Mouse (Mus musculus) frontal cortex, postnatal 10 days (tissue): Measurements from ENCODE around the gene Ercc8.
A peak's percentile ranks its signal among the peaks of the same experiment; 100 is the strongest.

Experiments used
- DNase-seq, 2 experiments: peaks; one replicate each; pipeline ENCODE4 v3.0.0; 2022; ENCODE audit warnings: low spot score in 2 of 2, mixed read lengths in 1 of 2

The Ercc8 gene

DNA sequence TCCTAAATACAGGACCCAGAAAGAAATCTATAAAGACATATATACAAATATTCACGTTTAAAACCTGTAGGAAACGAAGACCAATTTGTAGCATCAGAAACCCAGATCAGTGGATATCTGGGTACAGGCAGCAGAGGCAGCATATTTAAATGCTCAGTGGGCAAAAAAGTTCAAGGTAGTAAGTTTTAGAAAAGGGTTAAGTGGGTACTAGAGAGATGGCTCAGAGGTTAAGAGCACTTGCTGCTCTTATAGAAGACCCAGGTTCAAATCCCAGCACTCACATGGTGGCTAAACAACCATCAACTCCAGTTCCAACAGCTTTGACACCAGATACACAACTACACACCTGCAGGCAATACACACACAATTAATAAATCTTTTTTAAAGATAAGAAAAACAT lies 1.4 kb upstream of the Ercc8 start:
- DNase-seq = no peak

DNA sequence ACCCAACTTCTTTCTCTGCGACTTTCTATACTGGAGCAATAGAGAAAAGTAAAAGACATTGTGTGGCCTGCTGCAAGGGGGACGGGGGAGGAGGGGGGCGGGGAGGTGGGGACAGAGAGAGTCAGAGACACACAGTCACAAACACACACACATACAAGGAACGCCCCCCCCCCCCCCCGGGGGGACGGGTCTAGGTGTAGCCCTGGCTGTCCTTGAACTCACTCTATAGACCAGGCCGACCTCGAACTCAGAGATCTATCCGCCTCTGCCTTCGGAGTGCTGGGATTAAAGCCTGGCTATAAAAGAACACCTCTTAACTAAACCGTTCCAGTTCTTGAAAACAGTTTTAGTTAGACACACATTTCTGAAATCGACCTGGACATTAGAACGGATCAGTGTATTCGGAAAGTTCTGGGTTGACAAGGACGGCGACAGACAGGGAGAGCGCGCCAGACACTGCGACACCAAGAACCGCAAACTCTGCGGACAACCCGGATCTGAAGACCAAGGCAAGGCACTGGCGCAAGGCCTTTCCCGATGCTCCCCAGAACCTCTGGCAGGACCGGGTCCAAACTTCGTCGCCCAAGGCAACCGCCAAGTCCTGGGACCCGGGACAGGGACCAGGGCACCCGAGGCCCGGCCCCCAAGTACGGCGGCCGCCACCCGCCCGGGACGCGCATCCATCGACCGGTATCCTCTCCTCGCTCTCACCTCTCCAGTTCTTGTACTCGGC lies 633 bp upstream of the Ercc8 start:
- DNase-seq = no peak

DNA sequence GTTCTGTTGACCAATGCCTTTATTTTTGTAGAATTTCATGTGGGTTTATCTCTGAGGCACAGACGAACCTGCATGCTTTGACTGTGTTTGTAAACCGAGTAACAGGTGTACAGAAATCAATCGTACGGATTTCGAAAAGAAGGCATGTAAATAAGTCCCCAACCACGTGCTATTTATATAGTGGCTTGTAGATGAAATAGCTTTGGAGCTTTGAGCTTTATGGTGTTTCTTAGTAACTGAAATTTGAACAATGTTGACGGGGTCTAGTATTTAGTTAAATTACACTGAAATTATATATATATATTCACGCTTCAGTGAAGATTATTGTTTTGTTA lies 677 bp downstream of the Ercc8 start:
- DNase-seq = no peak

DNA sequence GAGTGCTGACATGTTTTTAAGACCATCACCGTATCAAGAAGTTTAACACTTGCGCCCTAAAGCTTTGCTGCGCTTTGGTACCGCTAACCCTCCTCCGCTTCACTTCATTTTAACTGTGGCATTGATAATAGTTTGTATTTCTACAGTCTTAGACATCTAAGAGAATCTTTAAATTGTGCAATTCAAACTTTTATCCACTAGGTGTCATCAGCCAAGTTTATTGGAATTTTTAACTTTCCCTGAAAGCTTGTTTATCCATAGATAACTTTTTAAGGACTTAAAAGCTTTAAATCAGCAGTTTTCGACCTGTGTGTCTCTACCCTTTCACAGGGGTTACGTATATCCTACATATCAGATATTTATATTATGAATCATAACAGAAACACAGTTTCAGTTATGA lies 1.4 kb downstream of the Ercc8 start:
- no peak for DNase-seq

DNA sequence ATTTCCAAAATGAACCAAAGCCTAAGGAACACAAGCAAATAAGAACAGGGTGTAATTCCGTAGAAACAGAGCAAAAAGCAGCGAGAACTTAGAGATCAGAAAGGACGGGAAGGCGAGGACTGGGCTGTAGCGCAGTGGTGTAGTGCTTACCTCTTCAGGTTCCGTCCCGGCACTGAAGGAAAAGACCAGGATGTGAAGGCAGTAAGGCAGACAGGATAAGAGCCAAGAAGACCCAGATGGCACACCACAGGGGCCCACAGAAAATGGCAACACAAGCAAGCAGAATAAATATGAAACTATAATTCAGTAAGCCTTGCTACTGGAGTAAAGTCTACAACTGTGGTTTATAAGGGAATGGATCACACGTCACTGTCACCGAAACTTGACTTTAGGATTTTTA lies 5.4 kb downstream of the Ercc8 start:
- DNase-seq = no peak

DNA sequence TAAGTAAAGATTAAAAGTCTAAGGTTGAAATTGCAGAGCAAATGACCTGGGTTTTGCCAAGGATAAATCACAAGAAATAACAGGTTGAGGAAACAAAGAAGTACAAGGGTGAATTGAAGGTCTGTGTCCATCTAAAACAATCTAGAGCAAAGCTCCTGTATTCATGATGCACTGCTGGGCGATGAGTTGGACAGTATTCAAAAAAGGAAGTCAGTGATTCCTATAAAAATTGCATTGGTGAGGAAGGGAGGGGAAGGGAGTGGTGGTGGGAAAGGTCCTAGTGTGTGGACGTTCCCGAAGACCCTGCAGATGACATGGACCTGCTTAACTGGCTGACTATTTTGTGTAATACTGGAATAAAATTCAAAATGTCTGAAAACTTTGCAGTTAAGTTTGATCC lies 6.1 kb downstream of the Ercc8 start:
- no peak for DNase-seq

DNA sequence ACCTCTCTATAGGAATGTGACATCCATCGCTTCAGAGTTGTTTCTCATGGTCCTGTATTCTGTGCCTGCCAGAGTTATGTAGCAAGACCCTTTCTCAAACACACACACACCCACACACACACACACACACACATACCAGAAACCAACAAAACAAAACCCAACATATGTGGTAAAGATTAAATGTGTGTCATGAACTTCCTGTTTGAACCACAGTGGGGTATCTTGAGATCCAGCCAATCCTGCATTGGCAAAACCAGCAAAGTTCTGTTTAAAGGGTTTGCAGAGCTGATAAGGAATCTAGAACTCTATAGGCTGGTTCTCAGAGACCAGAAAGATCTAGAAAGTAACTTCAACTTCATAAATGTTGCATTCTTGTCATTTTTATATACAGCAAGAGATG lies 11.5 kb downstream of the Ercc8 start:
- DNase-seq = no peak

DNA sequence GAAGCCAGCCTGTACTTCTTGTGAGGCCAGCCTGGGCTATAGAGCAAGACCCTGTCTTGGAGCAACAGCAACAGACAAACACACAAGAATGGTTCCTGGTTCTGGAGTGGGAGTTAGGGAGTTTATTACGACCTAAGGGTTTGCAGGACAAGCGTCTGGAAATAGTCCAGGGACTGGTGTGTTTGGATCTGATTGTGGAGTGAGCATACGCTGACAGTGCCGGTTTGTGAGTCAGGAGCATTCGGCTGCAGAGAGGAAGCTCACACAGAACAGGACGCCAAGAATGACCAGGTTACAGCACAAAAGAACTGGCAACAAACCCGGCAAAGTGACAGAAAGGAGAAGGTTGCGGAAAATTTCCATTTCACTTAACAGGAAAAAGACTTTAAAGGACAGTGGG lies 12.0 kb downstream of the Ercc8 start:
- no peak for DNase-seq

DNA sequence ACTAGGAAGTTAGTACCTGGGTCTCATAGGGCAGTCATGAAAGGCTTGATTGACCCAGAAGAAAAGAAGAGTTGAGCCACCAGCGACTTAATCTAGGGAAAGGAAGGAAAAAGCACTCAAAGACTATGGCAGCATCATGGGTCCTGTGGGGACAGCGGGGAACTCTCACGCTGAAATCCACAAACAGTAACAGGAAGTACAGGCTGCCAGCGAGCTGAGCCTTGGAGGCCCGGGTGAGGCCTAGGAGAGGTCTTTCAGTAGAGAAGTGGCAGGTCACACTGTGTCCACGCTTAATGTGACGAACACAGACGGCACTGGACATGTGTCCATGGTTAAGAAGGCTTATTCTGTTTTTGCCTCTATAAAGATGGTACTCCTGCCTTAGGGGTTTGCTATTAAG lies 21.1 kb downstream of the Ercc8 start:
- no peak for DNase-seq

DNA sequence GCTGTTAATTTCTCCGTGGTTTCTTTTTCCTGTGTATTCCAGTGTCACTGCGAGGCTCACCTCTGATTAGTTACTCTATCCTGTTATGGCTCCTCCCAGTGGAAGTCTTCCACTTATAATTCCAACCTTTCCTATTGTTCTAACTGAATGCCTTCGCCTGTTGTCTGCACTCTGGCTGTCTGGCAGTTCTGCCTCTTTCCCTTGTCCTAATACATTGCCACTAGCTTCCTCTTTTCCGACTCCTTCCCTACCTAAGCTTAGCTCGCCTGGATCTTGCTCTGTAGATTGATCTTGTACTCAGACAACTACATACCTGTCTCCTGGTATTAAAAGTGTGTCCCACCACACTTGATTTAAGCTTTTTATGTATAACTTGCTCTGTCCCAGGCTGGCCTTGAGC lies 22.3 kb downstream of the Ercc8 start:
- no peak for DNase-seq

DNA sequence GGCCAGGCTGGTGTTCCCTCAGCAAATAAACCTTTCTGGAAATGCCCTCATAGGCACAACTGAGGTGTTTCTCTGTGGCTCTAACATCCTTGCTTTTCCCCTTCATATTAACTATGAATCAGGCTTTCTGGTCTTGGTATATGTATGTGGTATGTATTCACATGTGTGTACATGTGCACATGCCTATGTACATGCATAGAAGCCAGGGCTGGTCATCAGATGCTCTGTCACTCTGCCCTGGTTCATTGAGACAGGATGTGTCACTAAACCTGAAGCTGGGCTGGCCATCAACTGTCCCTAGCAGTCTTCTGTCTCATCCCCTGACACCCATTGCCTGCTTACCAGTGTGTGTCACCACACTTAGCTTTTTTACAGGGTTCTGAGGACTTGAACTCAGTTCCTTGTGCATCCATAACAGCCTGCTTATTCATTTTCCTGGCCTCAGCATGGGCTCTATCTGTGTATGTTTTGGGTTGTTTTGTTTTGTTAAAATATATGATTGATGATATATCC lies 26.3 kb downstream of the Ercc8 start:
- DNase-seq = no peak

DNA sequence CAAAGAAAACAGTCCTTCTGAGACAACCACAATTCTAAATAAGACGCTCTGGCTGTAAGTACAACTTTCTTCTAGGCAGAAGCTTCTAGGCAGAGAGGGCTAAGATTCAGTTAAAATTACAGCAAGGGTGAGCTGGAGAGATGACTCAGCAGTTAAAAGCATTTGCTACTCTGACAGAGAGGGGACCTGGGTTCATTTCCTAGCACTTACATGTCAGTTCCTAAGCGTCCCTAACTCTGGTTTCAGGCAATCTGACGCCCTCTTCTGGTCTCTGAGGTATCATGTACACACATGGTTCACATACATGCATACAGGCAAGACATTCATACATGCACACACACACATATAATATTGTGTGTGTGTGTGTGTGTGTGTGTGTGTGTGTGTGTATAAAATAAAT lies 27.0 kb downstream of the Ercc8 start:
- no peak for DNase-seq

DNA sequence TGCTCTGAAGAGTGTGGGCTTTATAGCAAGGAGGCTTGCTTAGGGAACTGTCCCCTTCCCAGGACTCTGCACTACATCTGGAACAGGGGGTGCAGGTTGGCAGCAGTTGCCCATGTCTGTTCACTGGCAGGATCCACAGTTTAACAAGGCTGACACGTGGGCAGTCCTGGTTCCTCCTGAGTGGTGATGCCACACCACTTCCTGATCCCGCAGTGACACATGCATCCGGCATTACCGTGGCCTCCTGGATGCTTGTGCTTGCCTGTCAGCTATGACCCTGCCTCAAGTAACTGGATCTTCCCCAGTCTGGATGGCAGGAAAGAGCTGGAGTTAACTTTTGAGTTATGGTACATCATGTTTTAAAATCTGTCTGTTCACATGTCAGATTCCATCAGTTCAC lies 29.5 kb downstream of the Ercc8 start:
- no peak for DNase-seq

DNA sequence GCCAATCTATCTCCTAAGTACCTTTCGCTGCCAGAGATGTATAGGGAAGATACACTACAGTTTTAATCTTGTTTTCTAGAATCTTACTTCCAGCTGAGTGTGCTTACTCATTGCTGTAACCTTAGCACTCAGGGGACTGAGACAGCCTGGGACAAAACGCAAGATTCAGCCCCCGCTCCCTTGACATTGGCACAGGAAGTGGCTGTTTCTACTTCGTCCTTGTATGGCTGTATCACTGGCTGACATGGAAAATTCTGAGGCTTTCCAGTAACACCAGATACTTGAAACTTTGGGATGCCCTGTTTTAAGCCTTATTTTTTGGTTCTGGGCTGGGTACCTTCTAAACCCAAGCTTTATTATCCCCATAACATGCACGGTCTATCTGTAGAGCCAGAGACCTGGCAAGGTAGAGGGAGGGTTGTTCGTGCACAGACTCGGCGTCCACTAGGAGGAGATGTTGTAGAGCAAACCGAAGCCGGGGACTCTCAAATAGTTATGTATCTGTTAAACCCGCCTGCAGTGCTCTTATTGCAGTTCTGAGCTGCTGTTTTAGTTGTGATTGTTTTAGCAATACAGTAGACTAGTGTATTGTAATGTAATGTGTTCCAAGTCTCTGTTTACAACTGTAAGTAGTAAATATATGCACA lies 32.7 kb downstream of the Ercc8 start:
- peak in 1 of 2 experiments; percentile 49 for DNase-seq

DNA sequence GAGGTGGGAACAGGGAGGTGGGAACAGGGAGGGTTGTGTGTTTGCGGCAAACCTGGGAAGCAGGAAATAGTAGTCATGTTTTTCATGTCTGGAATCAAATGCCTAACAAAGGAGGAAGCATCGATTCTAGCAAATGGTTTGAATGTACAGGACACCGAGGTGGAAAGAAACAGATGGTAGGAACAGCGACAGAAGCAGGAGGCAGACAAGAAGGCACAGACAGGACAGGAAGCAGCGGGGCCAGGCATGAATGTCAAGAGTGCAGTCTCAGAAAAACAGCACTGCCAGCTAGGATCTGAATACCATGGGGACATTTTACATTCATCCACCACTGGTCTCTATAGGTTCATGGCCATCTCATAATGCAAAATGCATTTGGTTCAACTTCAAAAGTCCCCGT lies 36.9 kb downstream of the Ercc8 start:
- DNase-seq = no peak

DNA sequence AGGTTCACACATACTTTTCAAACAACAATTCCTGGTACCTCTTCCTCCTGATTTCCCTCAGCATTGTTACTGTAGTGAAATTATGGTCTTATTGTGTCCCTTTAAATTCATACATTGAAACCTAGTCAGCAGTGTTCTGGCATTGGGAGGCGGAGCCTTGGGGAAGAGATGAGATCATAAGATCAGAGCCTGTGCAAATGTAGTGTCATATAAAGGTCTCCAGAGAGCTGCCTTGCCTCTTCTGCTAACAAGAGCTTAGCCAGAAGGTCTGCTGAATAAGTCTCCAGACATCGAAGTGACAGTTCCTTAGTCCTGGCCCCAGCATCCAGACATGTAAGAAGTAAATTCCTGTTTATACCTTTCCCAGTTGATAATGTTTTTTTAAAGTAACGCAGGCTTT lies 46.3 kb downstream of the Ercc8 start:
- no peak for DNase-seq

DNA sequence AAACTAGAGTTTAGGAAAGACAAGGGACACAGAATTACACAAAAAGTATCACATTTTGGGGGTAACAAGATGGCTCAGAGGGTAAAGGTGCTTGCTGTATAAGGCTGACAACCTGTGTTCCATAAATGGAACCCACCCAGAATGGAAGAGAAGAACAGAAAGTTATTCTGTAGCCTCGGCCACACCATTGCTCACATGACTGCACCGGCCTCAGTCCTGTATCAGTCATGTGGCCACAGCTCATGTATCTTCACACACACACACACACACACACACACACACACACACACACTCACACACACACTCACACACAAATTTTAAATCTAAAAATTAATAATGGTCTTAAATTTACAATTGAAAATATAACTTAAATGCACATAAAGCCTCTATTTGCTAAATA lies 48.9 kb downstream of the Ercc8 start:
- DNase-seq = no peak

DNA sequence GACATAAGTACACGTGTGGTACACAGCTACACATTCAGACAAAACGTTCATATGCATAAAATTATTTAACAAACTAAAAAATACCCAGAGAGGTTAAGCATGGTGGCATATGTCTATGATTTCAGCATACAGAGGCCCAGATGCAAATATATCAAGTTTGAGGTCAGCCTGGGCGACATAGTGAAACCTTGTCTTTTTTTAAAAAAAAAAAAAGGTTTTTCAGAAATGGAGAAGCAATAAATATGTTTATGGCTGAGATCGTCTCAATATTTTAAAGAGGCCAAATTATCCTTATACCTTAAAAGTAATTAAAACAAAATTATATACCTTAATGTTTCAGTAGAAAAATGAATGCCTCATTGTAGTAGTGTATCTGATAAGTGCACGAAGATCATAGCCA lies 49.6 kb downstream of the Ercc8 start:
- no peak for DNase-seq

DNA sequence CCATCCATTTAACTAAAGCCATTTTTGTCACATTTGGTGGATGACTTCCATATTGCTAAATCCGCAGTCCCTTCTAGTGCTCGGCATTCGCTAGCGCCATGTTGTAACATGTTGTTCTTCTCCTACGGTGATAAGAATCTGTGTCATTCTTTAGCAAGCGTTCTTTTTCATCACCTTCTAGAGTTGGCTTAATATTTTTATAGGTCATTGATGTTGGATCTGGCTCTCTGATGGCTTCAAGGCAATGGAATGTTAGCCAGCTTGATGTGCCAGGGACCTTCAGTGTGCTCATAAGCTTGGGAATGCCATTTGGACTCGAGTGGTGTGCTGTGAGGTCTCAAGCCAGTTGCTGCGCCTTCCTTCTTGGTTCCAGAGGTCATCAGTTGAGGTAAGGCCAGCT lies 52.4 kb downstream of the Ercc8 start:
- no peak for DNase-seq

DNA sequence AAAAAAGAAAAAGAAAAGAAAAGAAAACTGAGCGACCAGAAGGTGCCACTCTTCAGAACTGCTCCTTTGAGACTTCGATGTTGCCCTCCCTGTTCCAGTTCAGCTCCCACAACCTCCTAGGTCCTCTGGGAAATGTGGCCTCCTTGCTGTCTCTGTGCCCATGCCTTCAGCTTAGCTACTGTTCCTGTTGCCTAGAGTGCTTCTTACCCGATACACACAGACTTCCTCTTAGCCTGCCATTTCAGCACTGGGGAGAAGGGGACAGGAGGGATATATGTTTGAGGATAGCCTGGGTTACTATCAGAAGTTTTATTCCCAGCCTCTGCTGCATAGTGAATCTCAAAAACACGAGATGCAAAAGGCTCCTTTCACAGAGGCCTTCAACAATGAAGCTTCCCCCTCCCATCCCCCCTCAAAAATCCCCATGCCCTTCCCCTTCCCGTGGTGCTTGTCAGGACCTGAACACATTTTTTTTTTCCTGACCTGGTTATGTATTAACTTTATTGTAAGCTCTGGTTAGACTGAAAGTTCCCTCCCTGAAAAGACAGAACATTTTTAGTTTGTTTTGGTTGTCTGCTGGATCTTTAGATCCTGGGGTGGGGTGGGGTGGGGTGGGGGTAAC lies 54.0 kb downstream of the Ercc8 start:
- no peak for DNase-seq

DNA sequence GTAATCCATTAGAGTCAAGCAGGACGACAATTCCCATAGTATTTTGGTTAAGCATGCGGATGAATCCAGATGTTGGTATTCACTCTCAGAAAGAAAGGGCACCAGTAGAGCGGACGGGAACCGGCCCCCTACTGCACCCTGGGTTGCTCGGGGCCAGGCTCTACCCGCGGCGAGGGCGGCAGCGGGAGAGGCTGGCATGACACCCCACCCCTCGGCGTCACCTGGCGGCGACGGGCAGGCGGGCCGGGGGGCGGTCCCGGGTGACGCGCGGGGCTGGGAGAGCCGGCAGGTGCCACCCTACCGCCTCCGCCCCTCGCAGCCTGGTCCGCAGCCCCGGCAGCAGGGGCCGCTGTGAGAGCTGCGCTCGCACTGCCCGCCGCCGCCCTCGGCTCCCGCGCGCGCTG lies 55.6 kb downstream of the Ercc8 start, which contains the start of gene Elovl7:
TSS of gene Elovl7 (plus strand) at position 324 of the 404 bp plus-strand sequence.
- peak; percentile 51 to 75 for DNase-seq

DNA sequence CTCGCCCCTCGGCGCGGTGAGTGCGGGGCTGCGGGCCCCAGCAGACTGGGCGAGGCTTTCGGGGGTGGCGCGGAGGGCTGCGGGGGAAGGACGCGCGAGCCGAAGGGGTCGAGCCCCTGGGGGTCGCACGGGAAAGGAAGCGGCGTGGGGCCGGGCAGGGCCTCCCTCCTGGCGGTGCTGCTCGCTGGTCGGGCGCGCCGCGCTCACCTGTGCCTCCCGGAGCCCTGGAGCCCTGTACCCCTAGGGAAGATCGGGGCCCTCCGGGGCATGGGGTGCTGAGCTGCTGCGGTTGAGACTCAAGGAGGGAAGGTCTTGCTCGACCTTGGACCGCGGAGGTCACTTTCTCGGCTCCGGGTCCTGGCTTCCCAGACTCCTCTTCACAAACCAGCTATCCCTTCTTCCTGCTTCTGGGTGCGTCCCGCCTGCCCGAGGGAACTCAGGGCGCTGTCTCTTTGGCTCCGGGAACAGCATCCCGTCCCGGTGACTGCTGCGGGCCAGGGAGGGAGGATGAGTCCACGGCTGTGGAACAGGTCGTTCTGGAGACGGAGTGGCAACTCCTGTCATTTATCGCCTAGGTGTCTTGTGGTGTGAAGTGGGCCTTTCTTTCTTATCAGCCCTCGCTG lies 56.1 kb downstream of the Ercc8 start:
- DNase-seq = peak in 1 of 2 experiments; percentile 22
